Mouse (Mus musculus) liver, embryonic 15.5 days (tissue): ENCODE measurements around the gene Zbtb20. TPM values are rescaled to one million over a fixed set of nuclear protein-coding genes. Genes with fewer than 3 reads are reported as not detected.

ENCODE experiments used
- ATAC-seq: fragments of 200-750 bp; cut with Nextera tagmentation; 2 replicates; pipeline ENCODE4 v1.8.0; 2017; ENCODE audit warnings: moderate number of reproducible peaks, mild to moderate bottlenecking, moderate library complexity; ENCODE audit not compliant: insufficient read depth
- H3K27ac ChIP-seq: fragments of 300-500 bp; sonication (generic); replicated peaks from 2 replicates; pipeline ENCODE4 v1.5.1; 2015; ENCODE audit warnings: mild to moderate bottlenecking, inconsistent platforms
- H3K27me3 ChIP-seq: fragments of 300-500 bp; sonication (generic); 2 replicates; pipeline ENCODE4 v1.6.1; 2015; ENCODE audit warnings: mild to moderate bottlenecking, inconsistent platforms
- H3K36me3 ChIP-seq: fragments of 300-500 bp; sonication (generic); replicated peaks from 2 replicates; pipeline ENCODE4 v1.6.1; 2015; ENCODE audit warnings: moderate library complexity, mild to moderate bottlenecking, inconsistent platforms
- H3K4me1 ChIP-seq: fragments of 300-500 bp; sonication (generic); replicated peaks from 2 replicates; pipeline ENCODE4 v1.6.1; 2015; ENCODE audit warnings: inconsistent platforms
- H3K4me2 ChIP-seq: fragments of 300-500 bp; sonication (generic); 2 replicates; pipeline ENCODE4 v1.6.1; 2015; ENCODE audit warnings: moderate library complexity, mild to moderate bottlenecking, inconsistent platforms
- H3K4me3 ChIP-seq: fragments of 300-500 bp; sonication (generic); replicated peaks from 2 replicates; pipeline ENCODE4 v1.5.1; 2015; ENCODE audit warnings: mild to moderate bottlenecking, inconsistent platforms
- H3K9ac ChIP-seq: fragments of 300-500 bp; sonication (generic); 2 replicates; pipeline ENCODE4 v1.6.1; 2015; ENCODE audit warnings: moderate library complexity, mild to moderate bottlenecking, inconsistent platforms
- H3K9me3 ChIP-seq: fragments of 300-500 bp; sonication (generic); replicated peaks from 2 replicates; pipeline ENCODE4 v1.6.1; 2016; ENCODE audit warnings: inconsistent platforms
- WGBS: fragments of 180-500 bp; shearing (Covaris S2); methylation state at CpG from one replicate; pipeline ENCODE4 v1.1.7; 2015; ENCODE audit warnings: mixed read lengths; ENCODE audit not compliant: insufficient replicate concordance; 5-methylcytosine and 5-hydroxymethylcytosine counted together
- polyA plus RNA-seq: library from polyadenylated mRNA; unstranded; fragments of >200 nt; fragmentation: Nextera tagmentation; extraction: Ambion mirVana; gene quantifications from 2 replicates; pipeline ENCODE4 v1.2.1, GENCODE M21; 2015

Zbtb20 gene
- polyA plus RNA-seq, 1 experiment from 2014 or later = 5.1 TPM

GRCm38 (mm10) chr16:43549425-43550089 is 673.9 kb downstream of the Zbtb20 start:
- Histone ChIP-seq H3K36me3 (no peaks in the 10 kb centered on the region), H3K27ac (no peak overlapping the region), H3K9ac (no peak overlapping the region), H3K27me3 (no peaks in the 10 kb centered on the region), H3K4me1 (no peaks in the 10 kb centered on the region; the same call in 1 of the 2 replicates), H3K4me3 (no peak overlapping the region), H3K4me2 (no peak overlapping the region), H3K9me3 (no peaks in the 10 kb centered on the region)
- 48% methylated on average over 9 of the region's 9 CpGs for WGBS
- ATAC-seq = no peak

GRCm38 (mm10) chr16:43552443-43552842 is 676.8 kb downstream of the Zbtb20 start:
- H3K27me3 ChIP-seq = no peaks in the 10 kb centered on the region
- no peak overlapping the region for H3K9ac ChIP-seq
- no peak overlapping the region for H3K4me3 ChIP-seq
- H3K27ac ChIP-seq = no peak overlapping the region
- no peaks in the 10 kb centered on the region for H3K36me3 ChIP-seq
- H3K4me2 ChIP-seq = no peak overlapping the region
- H3K9me3 ChIP-seq = no peaks in the 10 kb centered on the region
- ATAC-seq = no peak
- no peaks in the 10 kb centered on the region; the same call in 1 of the 2 replicates for H3K4me1 ChIP-seq
- 76% methylated on average over 1 of the region's 1 CpGs for WGBS

GRCm38 (mm10) chr16:43557385-43557784 is 681.7 kb downstream of the Zbtb20 start:
- 67% methylated on average over 5 of the region's 5 CpGs for WGBS
- Histone ChIP-seq H3K27ac (no peak overlapping the region), H3K36me3 (no peaks in the 10 kb centered on the region), H3K9me3 (no peaks in the 10 kb centered on the region), H3K4me2 (no peak overlapping the region), H3K4me3 (no peak overlapping the region), H3K4me1 (no peaks in the 10 kb centered on the region), H3K27me3 (no peaks in the 10 kb centered on the region), H3K9ac (no peak overlapping the region)
- ATAC-seq = no peak

GRCm38 (mm10) chr16:43561330-43561729 is 685.6 kb downstream of the Zbtb20 start:
- no peak for ATAC-seq

GRCm38 (mm10) chr16:43561956-43562355 is 686.3 kb downstream of the Zbtb20 start:
- Histone ChIP-seq H3K27ac (no peak overlapping the region), H3K4me2 (no peak overlapping the region), H3K4me3 (no peak overlapping the region), H3K4me1 (no peaks in the 10 kb centered on the region), H3K9me3 (no peaks in the 10 kb centered on the region), H3K27me3 (no peaks in the 10 kb centered on the region), H3K36me3 (no peaks in the 10 kb centered on the region), H3K9ac (no peak overlapping the region)
- 53% methylated on average over 4 of the region's 4 CpGs for WGBS
- ATAC-seq = no peak

More at GRCm38 (mm10) chr16:43561330-43561729, 685.6 kb downstream of the Zbtb20 start:
- no peak overlapping the region for H3K27ac ChIP-seq
- H3K36me3 ChIP-seq = no peaks in the 10 kb centered on the region
- 43% methylated on average over 2 of the region's 2 CpGs for WGBS
- H3K4me3 ChIP-seq = no peak overlapping the region
- no peaks in the 10 kb centered on the region for H3K4me1 ChIP-seq
- no peak overlapping the region for H3K9ac ChIP-seq
- no peak overlapping the region for H3K4me2 ChIP-seq
- H3K27me3 ChIP-seq = no peaks in the 10 kb centered on the region
- H3K9me3 ChIP-seq = no peaks in the 10 kb centered on the region

GRCm38 (mm10) chr16:43565872-43566271 is 690.2 kb downstream of the Zbtb20 start:
- Histone ChIP-seq H3K9ac (no peak overlapping the region), H3K9me3 (no peaks in the 10 kb centered on the region), H3K27ac (no peak overlapping the region), H3K4me1 (no peaks in the 10 kb centered on the region), H3K4me3 (no peak overlapping the region), H3K36me3 (no peaks in the 10 kb centered on the region), H3K27me3 (no peaks in the 10 kb centered on the region), H3K4me2 (no peak overlapping the region)
- WGBS = 51% methylated on average over 4 of the region's 4 CpGs
- no peak for ATAC-seq

GRCm38 (mm10) chr16:43566511-43566910 is 690.8 kb downstream of the Zbtb20 start:
- no peak overlapping the region for H3K9ac ChIP-seq
- no peaks in the 10 kb centered on the region for H3K9me3 ChIP-seq
- H3K4me1 ChIP-seq = no peaks in the 10 kb centered on the region
- H3K4me3 ChIP-seq = no peak overlapping the region
- no peak overlapping the region for H3K27ac ChIP-seq
- H3K4me2 ChIP-seq = no peak overlapping the region
- ATAC-seq = no peak
- no peaks in the 10 kb centered on the region for H3K27me3 ChIP-seq
- WGBS = 74% methylated on average over 1 of the region's 1 CpGs
- no peaks in the 10 kb centered on the region for H3K36me3 ChIP-seq

- ATAC-seq = no peak
- no peak overlapping the region for H3K27ac ChIP-seq
- H3K4me2 ChIP-seq = no peak overlapping the region
- H3K27me3 ChIP-seq = no peaks in the 10 kb centered on the region
- no peak overlapping the region for H3K4me3 ChIP-seq
- 80% methylated on average over 16 of the region's 16 CpGs for WGBS
- no peaks in the 10 kb centered on the region for H3K36me3 ChIP-seq
- H3K9me3 ChIP-seq = no peaks in the 10 kb centered on the region
- H3K4me1 ChIP-seq = no peaks in the 10 kb centered on the region
- H3K9ac ChIP-seq = no peak overlapping the region
Measured at GRCm38 (mm10) chr16:43571376-43572081, 695.8 kb downstream of the Zbtb20 start.

- H3K9me3 ChIP-seq = no peaks in the 10 kb centered on the region
- WGBS = 82% methylated on average over 5 of the region's 5 CpGs
- H3K27ac ChIP-seq = no peak overlapping the region
- no peak overlapping the region for H3K4me3 ChIP-seq
- no peak overlapping the region for H3K9ac ChIP-seq
- no peaks in the 10 kb centered on the region for H3K27me3 ChIP-seq
- no peaks in the 10 kb centered on the region for H3K4me1 ChIP-seq
- ATAC-seq = no peak
- H3K4me2 ChIP-seq = no peak overlapping the region
- H3K36me3 ChIP-seq = no peaks in the 10 kb centered on the region
Measured at GRCm38 (mm10) chr16:43572171-43572570, 696.5 kb downstream of the Zbtb20 start.

GRCm38 (mm10) chr16:43572766-43573165 is 697.1 kb downstream of the Zbtb20 start:
- H3K4me1 ChIP-seq = no peaks in the 10 kb centered on the region

GRCm38 (mm10) chr16:43573181-43573833 is 697.6 kb downstream of the Zbtb20 start:
- 57% methylated on average over 14 of the region's 14 CpGs for whole genome bisulfite sequencing
- H3K27ac ChIP-seq = no peak overlapping the region
- H3K9me3 ChIP-seq = no peaks in the 10 kb centered on the region
- no peaks in the 10 kb centered on the region for H3K4me1 ChIP-seq
- no peak overlapping the region for H3K9ac ChIP-seq
- H3K4me3 ChIP-seq = no peak overlapping the region
- no peak overlapping the region for H3K4me2 ChIP-seq
- no peaks in the 10 kb centered on the region for H3K36me3 ChIP-seq
- no peak for ATAC-seq
- no peaks in the 10 kb centered on the region for H3K27me3 ChIP-seq

More at GRCm38 (mm10) chr16:43572766-43573165, 697.1 kb downstream of the Zbtb20 start:
- no peaks in the 10 kb centered on the region for H3K9me3 ChIP-seq
- no peak overlapping the region for H3K9ac ChIP-seq
- ATAC-seq = no peak
- H3K4me3 ChIP-seq = no peak overlapping the region
- WGBS = 73% methylated on average over 10 of the region's 10 CpGs
- no peaks in the 10 kb centered on the region for H3K27me3 ChIP-seq
- no peaks in the 10 kb centered on the region for H3K36me3 ChIP-seq
- no peak overlapping the region for H3K4me2 ChIP-seq
- no peak overlapping the region for H3K27ac ChIP-seq
